Mouse (Mus musculus) hindbrain, embryonic 11.5 days (tissue): Measurements from ENCODE around the gene Pitx1. TPM values are rescaled to one million over a fixed set of nuclear protein-coding genes. Genes with fewer than 3 reads are reported as not detected.

Source experiments
- ATAC-seq: fragments of 200-750 bp; cut with Nextera tagmentation; 2 replicates; pipeline ENCODE4 v1.8.0; 2017; ENCODE audit warnings: mild to moderate bottlenecking, moderate TSS enrichment, moderate library complexity; ENCODE audit not compliant: low FRiP score
- DNase-seq: peaks from one replicate; pipeline ENCODE4 v3.0.0-alpha.2; 2015; ENCODE audit warnings: low spot score
- H3K27ac ChIP-seq: fragments of 300-500 bp; sonication (generic); 2 replicates; pipeline ENCODE4 v1.5.1; 2014; ENCODE audit warnings: mild to moderate bottlenecking, low read depth, low read length
- H3K27me3 ChIP-seq: fragments of 300-500 bp; sonication (generic); 2 replicates; pipeline ENCODE4 v1.6.1; 2014; ENCODE audit warnings: mild to moderate bottlenecking, low read length, moderate library complexity, mixed read lengths; ENCODE audit not compliant: control insufficient read depth, insufficient read depth
- H3K36me3 ChIP-seq: fragments of 300-500 bp; sonication (generic); 2 replicates; pipeline ENCODE4 v1.6.1; 2014; ENCODE audit warnings: mild to moderate bottlenecking, low read length, moderate library complexity, mixed read lengths; ENCODE audit not compliant: control insufficient read depth, insufficient read depth
- H3K4me1 ChIP-seq: fragments of 300-500 bp; sonication (generic); replicated peaks from 2 replicates; pipeline ENCODE4 v1.6.1; 2014; ENCODE audit warnings: low read length, mixed read lengths; ENCODE audit not compliant: control insufficient read depth, insufficient read depth
- H3K4me2 ChIP-seq: fragments of 300-500 bp; sonication (generic); replicated peaks from 2 replicates; pipeline ENCODE4 v1.6.1; 2014; ENCODE audit warnings: mild to moderate bottlenecking, low read depth, low read length
- H3K4me3 ChIP-seq: fragments of 300-500 bp; sonication (generic); 2 replicates; pipeline ENCODE4 v1.5.1; 2014; ENCODE audit warnings: low read depth, low read length
- H3K9ac ChIP-seq: fragments of 300-500 bp; sonication (generic); 2 replicates; pipeline ENCODE4 v1.6.1; 2014; ENCODE audit warnings: low read depth, low read length
- H3K9me3 ChIP-seq: fragments of 300-500 bp; sonication (generic); 2 replicates; pipeline ENCODE4 v1.6.1; 2016; ENCODE audit warnings: low read length; ENCODE audit not compliant: control insufficient read depth
- WGBS: fragments of 180-500 bp; shearing (Covaris S2); extraction: QIAGEN DNeasy Blood & Tissue Kit; methylation state at CpG from one replicate; pipeline ENCODE4 v1.1.7; 2014; 5-methylcytosine and 5-hydroxymethylcytosine counted together
- polyA plus RNA-seq: library from polyadenylated mRNA; unstranded; fragments of >200 nt; fragmentation: Nextera tagmentation; extraction: Ambion mirVana; gene quantifications from 2 replicates; pipeline ENCODE4 v1.2.1, GENCODE M21; 2014

The Pitx1 gene
- polyA plus RNA-seq = 0.25 and 0.43 TPM in 2 replicates

GRCm38 (mm10) chr13:55836142-55836625 lies at the start of gene Pitx1:
Pitx1 (minus strand) TSS chr13:55836192.
- no peaks in the 10 kb centered on the region for H3K36me3 ChIP-seq
- H3K4me1 ChIP-seq = peaks cover 2% of the 10 kb centered on the region; the same call in 1 of the 2 replicates
- DNase-seq (peak; percentile 48), ATAC-seq (no peak)
- H3K27me3 ChIP-seq = peaks cover 97% of the 10 kb centered on the region
- H3K9me3 ChIP-seq = no peaks in the 10 kb centered on the region
- H3K4me3 ChIP-seq = peak within 1 kb of the TSS; percentile 12; the same call in 1 of the 2 replicates
- no peak within 1 kb of the TSS for H3K9ac ChIP-seq
- H3K4me2 ChIP-seq = 0 out of 2 replicates have a peak within 1 kb of the TSS, but pooled peaks have one; percentile 11
- 2% methylated on average over 28 of the region's 36 CpGs for WGBS
- no peak within 1 kb of the TSS for H3K27ac ChIP-seq

GRCm38 (mm10) chr13:55881431-55882202 lies 45.6 kb upstream of the Pitx1 start:
- no peaks in the 10 kb centered on the region for H3K9me3 ChIP-seq
- no peak overlapping the region for H3K9ac ChIP-seq
- H3K27me3 ChIP-seq = no peaks in the 10 kb centered on the region
- DNase-seq = no peak
- no peaks in the 10 kb centered on the region for H3K36me3 ChIP-seq
- no peak overlapping the region for H3K4me3 ChIP-seq
- no peak overlapping the region for H3K4me2 ChIP-seq
- H3K4me1 ChIP-seq = no peaks in the 10 kb centered on the region
- no peak for ATAC-seq
- 68% methylated on average over 16 of the region's 16 CpGs for WGBS
- H3K27ac ChIP-seq = no peak overlapping the region

GRCm38 (mm10) chr13:55878353-55878752 lies 42.4 kb upstream of the Pitx1 start:
- no peaks in the 10 kb centered on the region for H3K4me1 ChIP-seq
- H3K27me3 ChIP-seq = no peaks in the 10 kb centered on the region
- H3K4me3 ChIP-seq = no peak overlapping the region
- H3K9ac ChIP-seq = no peak overlapping the region
- ATAC-seq (no peak), DNase-seq (no peak)
- no peaks in the 10 kb centered on the region for H3K36me3 ChIP-seq
- H3K4me2 ChIP-seq = no peak overlapping the region
- peaks cover 2% of the 10 kb centered on the region; the same call in 1 of the 2 replicates for H3K9me3 ChIP-seq
- H3K27ac ChIP-seq = no peak overlapping the region
- whole genome bisulfite sequencing = 88% methylated on average over 4 of the region's 4 CpGs

GRCm38 (mm10) chr13:55871410-55871809 lies 35.4 kb upstream of the Pitx1 start:
- Histone ChIP-seq H3K27me3 (no peaks in the 10 kb centered on the region), H3K9me3 (peaks cover 2% of the 10 kb centered on the region; the same call in 1 of the 2 replicates), H3K9ac (no peak overlapping the region), H3K36me3 (no peaks in the 10 kb centered on the region), H3K27ac (no peak overlapping the region), H3K4me3 (no peak overlapping the region), H3K4me1 (no peaks in the 10 kb centered on the region), H3K4me2 (no peak overlapping the region)
- ATAC-seq (no peak), DNase-seq (no peak)
- 83% methylated on average over 7 of the region's 7 CpGs for WGBS

GRCm38 (mm10) chr13:55870001-55870400 lies 34.0 kb upstream of the Pitx1 start:
- no peak for ATAC-seq
- no peak overlapping the region for H3K9ac ChIP-seq
- H3K27me3 ChIP-seq = no peaks in the 10 kb centered on the region
- WGBS = 88% methylated on average over 1 of the region's 1 CpGs
- H3K27ac ChIP-seq = no peak overlapping the region
- DNase-seq = no peak
- peaks cover 2% of the 10 kb centered on the region; the same call in 1 of the 2 replicates for H3K9me3 ChIP-seq
- H3K4me3 ChIP-seq = no peak overlapping the region
- H3K36me3 ChIP-seq = no peaks in the 10 kb centered on the region
- H3K4me2 ChIP-seq = no peak overlapping the region
- no peaks in the 10 kb centered on the region for H3K4me1 ChIP-seq

- no peak for ATAC-seq
- no peak overlapping the region for H3K27ac ChIP-seq
- H3K27me3 ChIP-seq = no peaks in the 10 kb centered on the region
- no peaks in the 10 kb centered on the region for H3K4me1 ChIP-seq
- H3K9me3 ChIP-seq = no peaks in the 10 kb centered on the region
- DNase-seq = no peak
- no peak overlapping the region for H3K9ac ChIP-seq
- H3K4me3 ChIP-seq = no peak overlapping the region
- 50% methylated on average over 13 of the region's 13 CpGs for WGBS
- no peak overlapping the region for H3K4me2 ChIP-seq
- H3K36me3 ChIP-seq = no peaks in the 10 kb centered on the region
Measured at GRCm38 (mm10) chr13:55867540-55868103, 31.6 kb upstream of the Pitx1 start.

GRCm38 (mm10) chr13:55860483-55860882 lies 24.5 kb upstream of the Pitx1 start:
- H3K4me1 ChIP-seq = no peaks in the 10 kb centered on the region
- DNase-seq (no peak), ATAC-seq (no peak)
- H3K27me3 ChIP-seq = peaks cover 38% of the 10 kb centered on the region
- no peaks in the 10 kb centered on the region for H3K36me3 ChIP-seq
- no peak overlapping the region for H3K4me3 ChIP-seq
- no peak overlapping the region for H3K9ac ChIP-seq
- H3K9me3 ChIP-seq = no peaks in the 10 kb centered on the region
- H3K4me2 ChIP-seq = no peak overlapping the region
- WGBS = 72% methylated on average over 10 of the region's 10 CpGs
- H3K27ac ChIP-seq = no peak overlapping the region

- 94% methylated on average over 5 of the region's 5 CpGs for WGBS
- Histone ChIP-seq H3K4me3 (no peak overlapping the region), H3K4me2 (no peak overlapping the region), H3K36me3 (no peaks in the 10 kb centered on the region), H3K9ac (no peak overlapping the region), H3K27me3 (peaks cover 45% of the 10 kb centered on the region), H3K27ac (no peak overlapping the region), H3K9me3 (no peaks in the 10 kb centered on the region), H3K4me1 (no peaks in the 10 kb centered on the region)
- DNase-seq (no peak), ATAC-seq (no peak)
Measured at GRCm38 (mm10) chr13:55858463-55858862, 22.5 kb upstream of the Pitx1 start.
